Mouse (Mus musculus) cerebral cortex, adult 2 months (tissue): ENCODE data around the gene Myo1e.

Experiments
- WGBS: fragments of 180-500 bp; shearing (Covaris S2); methylation state at CpG from one replicate; pipeline ENCODE4 v1.1.7; 2018; 5-methylcytosine and 5-hydroxymethylcytosine counted together

The Myo1e gene

GRCm38 (mm10) chr9:70359402-70360131, 152.4 kb downstream of the Myo1e start:
- WGBS: 59% methylated on average over 2 of the region's 2 CpGs

DNA sequence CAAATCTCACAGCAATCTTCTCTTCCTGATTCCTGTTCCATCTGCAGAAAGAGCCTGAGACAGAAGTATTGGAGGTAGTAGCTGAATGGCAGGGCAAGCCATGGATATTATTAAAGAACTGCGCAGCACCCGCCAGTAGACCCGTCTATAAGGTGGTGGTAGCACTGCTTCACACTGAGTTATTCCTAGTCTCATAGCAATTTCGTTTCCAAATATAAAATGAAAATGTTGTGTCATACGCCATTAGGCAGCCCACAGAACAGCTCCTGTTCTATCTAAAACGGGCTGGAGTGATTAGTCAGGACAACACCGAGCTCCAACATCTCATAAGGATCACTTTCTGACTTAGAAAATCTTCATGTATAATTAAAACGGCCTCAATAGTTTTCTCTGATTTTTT, 157.6 kb downstream of the Myo1e start:
- 41% methylated on average over 8 of the region's 8 CpGs for WGBS

GRCm38 (mm10) chr9:70365915-70366314, 158.8 kb downstream of the Myo1e start:
- WGBS: 46% methylated on average over 2 of the region's 2 CpGs

DNA sequence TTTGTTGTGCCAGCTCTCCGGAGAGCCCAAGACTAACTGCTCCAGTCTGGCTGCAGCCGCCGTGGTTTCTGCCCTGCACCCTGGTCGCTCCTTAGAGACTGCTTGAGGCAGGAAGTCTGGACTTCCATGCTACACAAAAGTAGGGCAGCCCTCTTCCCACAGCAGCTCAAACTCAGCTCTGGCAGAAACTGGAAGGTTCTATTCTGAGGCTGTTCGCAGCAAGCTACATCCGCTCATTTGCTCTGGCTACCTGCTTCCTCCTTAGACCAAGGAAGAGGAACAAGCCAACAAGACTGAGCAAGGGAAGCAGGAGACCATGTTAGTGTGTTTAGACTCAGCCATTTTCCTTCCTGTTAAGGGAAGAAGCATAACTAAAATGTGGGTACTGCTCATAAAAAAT, 159.7 kb downstream of the Myo1e start:
- WGBS: 33% methylated on average over 6 of the region's 6 CpGs

DNA sequence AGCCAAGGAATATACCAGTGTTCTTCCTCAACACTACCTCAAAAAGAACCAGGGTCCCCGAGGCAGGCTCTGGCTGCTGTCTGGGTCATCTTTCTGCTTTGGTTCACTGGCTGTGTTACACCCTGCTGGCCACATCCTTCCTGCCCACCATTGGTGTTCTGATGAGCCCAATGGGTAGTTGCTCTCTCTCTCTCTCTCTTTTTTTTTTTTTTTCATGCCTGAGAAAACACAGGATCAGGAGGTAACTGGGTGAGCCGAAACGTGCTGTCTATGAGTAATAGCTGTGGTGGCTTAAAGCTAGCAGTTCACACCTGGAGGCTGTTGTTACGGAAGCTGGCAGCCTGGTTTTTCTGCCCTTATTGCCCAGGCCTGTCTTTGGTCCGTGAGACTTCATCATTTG, 164.5 kb downstream of the Myo1e start:
- WGBS: 67% methylated on average over 5 of the region's 5 CpGs

DNA sequence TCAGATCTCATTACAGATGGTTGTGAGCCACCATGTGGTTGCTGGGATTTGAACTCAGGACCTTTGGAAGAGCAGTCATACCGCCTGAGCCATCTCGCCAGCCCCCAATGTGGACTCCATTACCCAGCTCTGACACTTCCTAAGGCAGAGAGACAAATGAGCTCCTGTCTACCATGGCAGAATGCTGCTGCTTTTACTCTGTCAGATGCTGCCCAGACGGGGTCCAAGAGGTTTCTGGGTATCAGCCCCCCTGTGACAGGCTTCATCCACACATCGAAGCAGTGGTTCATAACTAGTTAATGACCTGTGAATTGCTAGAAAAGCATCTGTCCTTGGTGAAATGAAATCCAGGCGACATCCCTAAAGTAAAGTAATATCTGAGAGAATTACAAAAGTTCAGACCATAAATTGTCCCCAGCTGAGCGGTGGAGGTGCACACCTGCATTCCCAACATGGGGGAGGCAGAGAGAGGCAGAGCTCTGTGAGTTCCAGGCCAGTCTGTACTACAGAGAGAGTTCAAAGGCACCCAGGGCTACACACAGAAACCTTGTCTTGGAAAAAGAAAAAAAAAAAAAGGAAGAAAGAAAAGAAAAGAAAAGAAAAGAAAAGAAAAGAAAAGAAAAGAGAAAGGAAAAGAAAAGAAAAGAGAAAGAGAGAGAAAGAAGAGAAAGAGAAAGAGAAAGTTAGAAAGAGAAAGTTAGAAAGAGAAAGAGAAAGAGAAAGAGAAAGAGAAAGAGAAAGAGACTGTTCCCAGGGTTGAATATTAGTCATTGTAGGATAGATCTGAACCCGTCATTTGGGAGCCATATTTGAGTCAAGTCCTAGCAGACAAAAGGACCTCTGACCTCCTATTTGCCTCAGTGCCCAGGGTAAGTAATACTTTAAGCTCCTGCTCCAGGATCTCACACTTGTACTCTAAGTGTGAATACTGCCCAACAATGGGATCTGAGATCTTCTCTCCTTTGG, 172.6 kb downstream of the Myo1e start:
- 92% methylated on average over 7 of the region's 7 CpGs for WGBS

DNA sequence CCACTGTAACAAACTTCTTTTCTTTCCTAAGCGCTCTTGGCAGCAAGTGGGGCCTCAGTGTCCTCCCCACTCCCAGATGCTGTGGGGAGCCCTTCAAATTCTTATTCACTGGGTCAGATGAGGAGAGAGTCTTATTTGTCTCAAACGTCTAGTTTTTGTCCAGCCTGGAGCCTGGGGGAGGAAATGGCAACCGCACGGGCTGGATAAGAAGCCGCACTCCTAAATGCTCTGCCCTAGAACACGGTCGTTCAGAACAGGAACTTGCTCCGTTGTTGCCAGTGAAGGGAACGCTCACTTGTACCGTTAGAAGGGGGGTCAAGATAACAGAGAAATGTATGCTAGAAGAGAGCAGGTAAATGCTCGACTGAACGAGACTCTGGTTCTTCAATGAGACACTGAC, 174.9 kb downstream of the Myo1e start:
- WGBS: 66% methylated on average over 12 of the region's 12 CpGs

GRCm38 (mm10) chr9:70383750-70384149, 176.6 kb downstream of the Myo1e start:
- 82% methylated on average over 10 of the region's 10 CpGs for WGBS

- WGBS: 98% methylated on average over 4 of the region's 4 CpGs
Measured at GRCm38 (mm10) chr9:70384494-70384893, 177.3 kb downstream of the Myo1e start.

DNA sequence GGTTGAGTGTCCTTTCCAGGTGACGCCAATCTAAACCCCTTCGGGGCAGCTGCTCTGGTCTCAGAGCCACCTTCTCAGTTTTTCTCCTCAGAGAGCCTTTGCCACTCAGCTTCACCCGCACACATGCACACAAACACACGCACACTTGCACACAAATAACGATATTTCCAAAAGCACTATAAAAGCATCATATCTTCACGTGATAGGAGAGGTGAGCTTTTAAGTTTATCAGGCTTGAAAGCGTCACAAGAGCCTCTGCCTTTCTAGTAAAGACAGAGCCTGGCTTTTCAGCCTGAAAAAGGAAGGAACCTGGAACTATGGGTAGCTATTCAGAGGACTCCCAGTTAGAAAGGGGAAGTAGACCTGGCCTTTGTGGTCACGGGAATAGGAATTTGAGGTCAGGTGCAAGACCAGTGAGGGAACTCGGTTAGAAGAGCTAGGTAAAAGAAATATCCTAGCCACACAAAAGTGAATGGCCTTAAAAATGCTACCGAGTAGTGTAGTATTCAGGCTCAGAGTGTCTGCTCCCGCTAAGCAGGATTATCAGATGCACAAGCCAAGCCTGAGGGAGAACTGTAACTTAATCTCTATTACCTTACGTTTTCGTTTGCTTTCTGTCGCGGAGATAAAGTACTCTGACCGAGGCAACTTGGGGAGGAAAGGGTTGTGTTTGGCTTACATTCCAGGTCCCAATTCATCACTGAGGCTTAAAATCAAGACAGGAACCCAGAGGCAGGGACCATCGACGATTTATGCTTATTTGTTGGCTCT, 178.0 kb downstream of the Myo1e start:
- 93% methylated on average over 18 of the region's 18 CpGs for whole genome bisulfite sequencing

DNA sequence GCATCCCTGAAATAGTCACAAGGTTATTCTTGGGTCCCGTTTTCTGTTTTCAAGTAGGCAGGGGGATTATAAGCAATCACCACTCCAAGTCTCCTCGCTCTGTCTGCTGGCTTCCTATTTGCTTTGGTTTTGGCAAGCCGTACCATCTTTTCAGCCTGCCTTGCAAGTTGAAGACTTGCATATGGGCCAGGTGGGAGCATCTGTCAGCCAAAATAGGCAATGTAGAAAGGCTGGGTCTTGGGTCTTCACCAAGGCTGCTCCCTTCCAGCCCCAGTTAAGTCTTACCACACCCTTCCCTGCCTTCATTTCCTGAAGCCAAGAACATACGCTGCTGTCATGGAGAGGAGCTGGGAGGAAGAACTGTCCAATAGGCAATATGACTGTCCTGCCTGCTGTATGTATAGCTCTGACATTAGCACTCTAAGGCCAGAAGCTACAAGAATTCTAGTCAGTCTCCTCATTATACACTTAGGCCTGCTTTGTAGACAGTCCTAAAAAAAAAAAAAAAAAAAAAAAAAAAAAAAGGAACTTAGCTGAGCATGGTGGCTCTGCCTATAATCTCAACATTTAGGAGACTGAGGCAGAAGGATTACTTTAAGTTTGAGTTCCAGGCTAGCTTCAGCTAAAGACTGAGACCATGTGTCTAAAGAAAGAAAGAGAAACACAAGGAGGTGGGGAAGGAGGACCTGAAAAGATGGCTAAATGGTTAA, 180.4 kb downstream of the Myo1e start:
- 67% methylated on average over 4 of the region's 4 CpGs for WGBS

DNA sequence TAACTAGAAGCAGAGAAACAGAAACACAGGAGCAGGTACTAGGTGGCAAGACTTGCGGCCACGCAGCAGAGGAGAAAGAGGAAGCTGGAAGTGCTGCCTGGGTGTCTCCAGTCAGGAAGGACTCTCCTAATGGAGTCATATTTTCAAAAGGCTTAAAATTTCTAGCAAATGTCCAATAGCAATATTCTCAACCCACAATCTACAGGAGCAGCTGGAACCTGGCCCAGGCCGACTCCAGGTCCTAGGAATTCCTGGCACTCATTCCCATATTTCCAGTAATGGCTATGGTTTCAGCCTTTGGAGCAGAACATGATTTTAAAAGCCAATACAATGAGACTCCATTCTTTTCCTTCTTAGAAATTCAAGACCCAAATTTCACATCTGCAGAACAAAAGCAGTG, 182.4 kb downstream of the Myo1e start:
- 86% methylated on average over 3 of the region's 3 CpGs for WGBS

DNA sequence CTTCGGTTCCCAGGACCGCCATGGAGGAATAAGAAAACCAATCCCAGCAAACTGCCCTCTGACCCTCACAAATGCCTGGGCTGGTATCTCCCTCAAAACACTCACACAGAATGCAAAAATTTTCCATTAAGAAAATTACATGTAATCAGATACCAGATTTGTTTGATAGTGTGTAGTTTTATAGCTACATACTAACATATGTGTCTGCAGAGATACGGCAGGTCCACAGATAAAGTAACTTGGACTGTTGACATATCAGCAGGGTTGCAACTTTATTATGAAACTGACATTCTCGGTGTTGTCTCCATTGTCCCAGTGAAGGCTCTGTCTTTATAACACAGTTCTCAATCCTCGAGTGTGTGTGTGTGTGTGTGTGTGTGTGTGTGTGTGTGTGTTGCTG, 183.9 kb downstream of the Myo1e start:
- 97% methylated on average over 5 of the region's 5 CpGs for WGBS

DNA sequence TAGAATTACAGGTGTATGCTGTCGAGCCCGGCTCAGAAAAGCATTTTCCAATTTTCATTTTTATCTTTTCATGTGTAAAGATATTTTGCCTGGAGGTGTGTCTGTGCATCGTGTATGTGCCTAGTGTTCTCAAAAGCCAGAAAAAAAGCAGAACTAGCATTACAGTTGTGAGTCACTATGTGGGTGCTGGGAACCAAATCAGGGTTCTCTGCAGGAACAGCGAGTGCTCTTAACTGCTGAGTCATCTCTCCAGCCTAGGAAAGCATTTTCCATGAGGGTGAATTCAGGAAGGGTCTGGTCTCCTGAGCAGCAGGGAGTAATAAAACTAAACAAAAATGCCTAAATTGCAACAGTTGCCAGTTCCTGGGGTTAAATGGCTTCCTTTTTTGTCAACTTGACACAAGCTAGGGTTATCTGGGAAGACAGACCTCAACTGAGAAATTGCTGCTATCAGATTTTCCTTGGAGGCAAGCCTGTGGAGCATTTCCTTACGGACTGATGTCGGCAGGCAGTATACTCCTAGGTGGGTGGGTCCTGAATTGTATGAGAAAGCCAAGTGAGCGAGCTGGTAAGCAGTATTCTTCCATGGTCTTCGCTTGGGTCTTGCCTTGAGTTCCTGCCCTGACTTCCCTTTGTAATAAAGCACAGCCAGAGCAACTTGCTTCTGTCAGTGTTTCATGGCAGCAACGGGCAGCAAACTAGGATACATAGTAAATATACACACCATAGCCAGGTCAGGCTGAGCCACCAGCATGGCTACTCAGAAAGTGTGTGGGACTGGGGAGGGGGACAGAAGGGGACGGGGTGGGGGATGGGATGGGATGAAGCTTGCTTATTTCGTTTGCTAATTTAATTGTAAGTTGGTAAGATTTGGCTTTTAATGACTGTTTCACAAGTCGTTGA, 184.8 kb downstream of the Myo1e start:
- WGBS: 60% methylated on average over 12 of the region's 12 CpGs

DNA sequence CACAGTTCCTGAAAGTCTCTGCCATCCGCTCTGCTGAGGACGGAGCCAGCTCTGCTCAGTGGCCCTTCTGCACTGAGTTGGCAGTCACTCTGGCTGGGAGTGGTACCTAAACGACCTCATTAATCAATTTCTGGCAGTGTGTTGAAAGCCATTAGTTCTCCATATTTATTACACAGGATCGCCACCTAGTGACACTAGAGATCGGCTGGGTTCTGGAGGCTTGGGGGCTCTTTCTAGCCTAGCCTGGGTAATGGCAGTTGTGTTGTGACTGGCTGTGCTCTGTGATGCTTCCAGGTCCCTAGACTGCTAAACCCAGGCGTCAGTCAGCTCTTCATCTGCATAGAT, 185.4 kb downstream of the Myo1e start:
- WGBS: 30% methylated on average over 6 of the region's 6 CpGs

GRCm38 (mm10) chr9:70395617-70396016, 188.5 kb downstream of the Myo1e start:
- WGBS: 86% methylated on average over 12 of the region's 12 CpGs

- 87% methylated on average over 2 of the region's 2 CpGs for WGBS
Measured at GRCm38 (mm10) chr9:70396083-70396482, 188.9 kb downstream of the Myo1e start.

DNA sequence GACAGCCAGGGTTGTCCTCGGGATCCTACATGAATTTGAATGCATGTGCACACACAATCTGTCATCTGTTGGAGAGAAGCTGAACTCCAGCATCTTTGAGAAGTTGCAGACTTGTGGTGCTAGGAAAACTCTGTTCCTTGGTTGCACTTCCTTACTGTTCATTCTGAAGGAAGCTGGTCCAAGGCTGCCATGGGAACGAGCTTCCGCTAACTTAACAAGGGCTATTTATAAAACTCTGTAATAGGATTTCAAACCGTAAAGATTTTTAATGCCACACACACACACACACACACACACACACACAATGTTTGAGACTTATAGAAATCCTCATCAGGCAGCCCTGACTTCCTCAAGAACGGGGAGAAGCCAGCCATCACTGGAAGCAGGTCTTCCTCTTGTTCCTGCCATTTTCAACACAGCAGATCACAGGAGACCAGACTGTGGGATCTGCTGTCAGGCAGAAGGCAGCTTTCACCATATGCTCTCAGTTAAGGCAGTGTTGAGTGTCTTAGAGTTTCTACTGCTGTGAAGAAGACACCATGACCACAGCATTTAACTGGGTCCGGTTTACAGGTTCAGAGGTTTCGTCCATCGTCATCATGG, 194.9 kb downstream of the Myo1e start:
- WGBS: 49% methylated on average over 8 of the region's 8 CpGs

GRCm38 (mm10) chr9:70406596-70406995, 199.4 kb downstream of the Myo1e start:
- 76% methylated on average over 3 of the region's 3 CpGs for WGBS

- 91% methylated on average over 3 of the region's 3 CpGs for WGBS
Measured at GRCm38 (mm10) chr9:70408791-70409190, 201.6 kb downstream of the Myo1e start.
